Mouse (Mus musculus): Measurements from ENCODE around the gene Msi2. TPM values are rescaled to one million over a fixed set of nuclear protein-coding genes. Genes with fewer than 3 reads are reported as not detected.
A peak's percentile ranks its signal among the peaks of the same experiment; 100 is the strongest.

The Msi2 gene
- polyA plus RNA-seq, 1 experiment from 2014 or later, result 24.5 TPM

DNA sequence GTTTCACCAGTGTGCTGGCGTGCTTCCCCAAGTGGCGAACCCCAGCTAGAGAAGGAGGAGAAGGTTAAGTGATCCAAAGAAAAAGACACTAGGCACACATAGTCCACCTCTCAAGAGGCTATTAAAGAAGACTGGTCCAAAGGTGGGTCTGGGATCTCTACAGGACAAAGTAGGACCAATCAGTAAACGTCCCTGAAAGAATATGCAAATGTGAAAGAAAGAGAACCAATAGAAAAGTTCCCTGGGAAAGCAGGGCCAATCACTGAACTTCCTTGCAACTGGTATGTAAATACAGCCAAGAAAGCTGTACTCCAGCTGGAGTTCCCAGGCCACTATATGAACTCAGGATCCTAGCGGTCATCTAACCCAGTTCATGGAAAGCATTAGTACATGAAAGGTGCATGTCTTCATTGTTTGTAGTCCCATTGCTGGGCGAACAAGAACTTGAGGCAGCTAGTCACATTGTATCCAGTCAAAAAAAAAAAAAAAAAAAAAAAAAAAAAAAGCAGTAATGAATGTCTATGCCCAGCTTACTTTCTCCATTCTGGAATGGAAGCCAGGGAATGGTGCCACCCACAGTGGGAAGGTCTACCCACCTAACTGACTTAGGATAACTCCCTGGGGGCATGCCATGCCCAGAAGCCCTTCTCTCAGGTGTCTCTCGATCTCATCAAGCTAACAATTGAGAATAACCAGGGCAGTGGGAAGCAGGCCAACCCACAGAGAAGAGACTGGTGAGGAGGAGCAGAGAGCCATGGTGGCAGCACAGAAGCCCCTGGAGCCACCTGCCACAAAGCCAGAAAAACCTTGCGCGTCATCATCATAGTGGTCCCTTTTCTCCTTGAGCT lies 87.0 kb downstream of the Msi2 start:
- no peak for DNase-seq (ENCODE audit: low spot score)
- no peak for TF ChIP-seq CTCF (IDR thresholded peaks at IDR 0.05; ENCODE audit: low read depth)
- Histone ChIP-seq H3K4me1 (replicated peaks; ENCODE audit: insufficient read depth, low read length) (peaks cover 33% of the 10 kb centered on the region), H3K9ac (ENCODE audit: low read depth, low read length) (no peak overlapping the region), H3K36me3 (ENCODE audit: insufficient read depth, low read length) (no peaks in the 10 kb centered on the region), H3K27ac (no peak overlapping the region), H3K4me2 (ENCODE audit: low read length) (no peak overlapping the region), H3K27me3 (ENCODE audit: insufficient read depth, low read length) (no peaks in the 10 kb centered on the region), H3K9me3 (replicated peaks; ENCODE audit: low read length) (no peaks in the 10 kb centered on the region), H3K4me3 (replicated peaks; ENCODE audit: low read depth, low read length) (no peak overlapping the region)
- no peak; the same call in 1 of the 2 replicates for ATAC-seq (replicated peaks; ENCODE audit: low FRiP score, low read depth)
- 88% methylated on average over 8 of the region's 8 CpGs for WGBS

DNA sequence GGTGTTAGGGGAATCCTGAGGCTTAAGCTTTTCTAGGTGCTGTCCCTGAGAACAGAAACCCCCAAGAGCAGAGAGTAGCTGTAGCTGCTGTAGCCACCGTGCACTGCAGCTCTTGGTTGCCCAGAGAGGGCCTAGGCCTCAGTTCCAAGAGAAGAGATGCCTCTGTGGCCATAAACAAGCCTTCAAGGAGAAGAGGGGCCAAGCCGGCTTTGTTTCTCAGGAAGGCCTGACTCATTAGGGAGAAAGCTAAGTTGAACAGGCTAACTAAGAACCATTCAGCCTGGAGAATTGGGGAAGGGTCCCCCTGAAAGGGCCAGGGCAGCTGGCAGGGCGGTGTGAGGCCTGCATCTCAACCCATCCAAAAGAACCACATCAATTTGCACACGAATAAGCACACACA lies 88.7 kb downstream of the Msi2 start:
- Histone ChIP-seq H3K4me3 (replicated peaks; ENCODE audit: low read depth, low read length) (no peak overlapping the region), H3K36me3 (ENCODE audit: insufficient read depth, low read length) (no peaks in the 10 kb centered on the region), H3K4me2 (ENCODE audit: low read length) (no peak overlapping the region), H3K27me3 (ENCODE audit: insufficient read depth, low read length) (no peaks in the 10 kb centered on the region), H3K9ac (ENCODE audit: low read depth, low read length) (0 out of 2 replicates have a peak overlapping the region, but pooled peaks have one; percentile 23), H3K27ac (peak overlapping the region; percentile 22; the same call in 1 of the 2 replicates), H3K9me3 (replicated peaks; ENCODE audit: low read length) (no peaks in the 10 kb centered on the region), H3K4me1 (replicated peaks; ENCODE audit: insufficient read depth, low read length) (peaks cover 37% of the 10 kb centered on the region)
- ATAC-seq (replicated peaks; ENCODE audit: low FRiP score, low read depth) (no peak), DNase-seq (ENCODE audit: low spot score) (no peak)
- no peak for TF ChIP-seq CTCF (IDR thresholded peaks at IDR 0.05; ENCODE audit: low read depth)
- WGBS, result 57% methylated on average over 4 of the region's 4 CpGs

DNA sequence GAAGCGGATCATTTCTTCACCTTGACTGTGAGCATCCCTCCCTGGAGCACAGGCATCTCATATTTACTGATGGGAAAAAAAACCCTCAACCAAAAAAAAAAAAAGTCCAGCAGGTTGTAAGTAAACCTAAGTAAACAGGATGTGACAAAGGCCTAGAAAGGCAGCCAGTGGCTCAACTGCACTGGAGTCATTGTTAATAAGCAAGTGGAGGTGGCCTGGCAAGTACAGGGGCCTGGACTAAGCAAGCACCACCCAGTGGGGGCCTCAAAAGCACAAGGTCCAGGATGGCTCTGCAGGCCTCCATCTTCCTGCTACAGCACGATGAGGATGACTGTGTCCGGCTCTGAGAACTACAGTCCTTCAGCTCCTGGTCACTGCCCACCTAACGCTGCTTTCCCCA lies 89.1 kb downstream of the Msi2 start:
- ATAC-seq (replicated peaks; ENCODE audit: low FRiP score, low read depth), result no peak
- no peaks in the 10 kb centered on the region for H3K9me3 ChIP-seq (replicated peaks; ENCODE audit: low read length)
- no peak for TF ChIP-seq CTCF (IDR thresholded peaks at IDR 0.05; ENCODE audit: low read depth)
- H3K4me1 ChIP-seq (replicated peaks; ENCODE audit: insufficient read depth, low read length), result peaks cover 42% of the 10 kb centered on the region
- no peak for DNase-seq (ENCODE audit: low spot score)
- 66% methylated on average over 4 of the region's 4 CpGs for WGBS
- no peak overlapping the region for H3K4me3 ChIP-seq (replicated peaks; ENCODE audit: low read depth, low read length)
- no peak overlapping the region for H3K4me2 ChIP-seq (ENCODE audit: low read length)
- peak overlapping the region; percentile 22; the same call in 1 of the 2 replicates for H3K27ac ChIP-seq
- H3K9ac ChIP-seq (ENCODE audit: low read depth, low read length), result 0 out of 2 replicates have a peak overlapping the region, but pooled peaks have one; percentile 35
- H3K36me3 ChIP-seq (ENCODE audit: insufficient read depth, low read length), result no peaks in the 10 kb centered on the region
- H3K27me3 ChIP-seq (ENCODE audit: insufficient read depth, low read length), result no peaks in the 10 kb centered on the region

DNA sequence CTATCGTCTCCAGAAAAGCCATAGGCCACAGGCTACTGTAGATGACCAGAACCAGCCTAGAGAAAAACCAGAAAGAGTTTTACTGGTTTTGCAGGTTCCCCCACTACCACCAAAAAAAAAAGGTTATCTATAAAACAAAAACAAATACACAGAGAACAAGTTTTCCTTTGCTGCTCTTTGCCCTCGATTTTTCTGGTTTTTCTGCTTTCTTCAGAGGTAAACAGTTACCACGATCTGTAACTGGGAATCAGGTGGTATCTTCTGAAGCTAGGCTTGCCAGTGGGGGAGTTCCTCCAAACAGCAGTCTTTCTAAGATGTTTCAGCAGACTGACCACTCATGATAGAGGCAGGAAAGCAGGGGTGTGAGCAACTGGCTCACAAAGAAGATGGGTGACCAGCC lies 89.6 kb downstream of the Msi2 start:
- Histone ChIP-seq H3K9me3 (replicated peaks; ENCODE audit: low read length) (no peaks in the 10 kb centered on the region), H3K4me3 (replicated peaks; ENCODE audit: low read depth, low read length) (no peak overlapping the region), H3K36me3 (ENCODE audit: insufficient read depth, low read length) (no peaks in the 10 kb centered on the region), H3K4me1 (replicated peaks; ENCODE audit: insufficient read depth, low read length) (peaks cover 46% of the 10 kb centered on the region), H3K27ac (0 out of 2 replicates have a peak overlapping the region, but pooled peaks have one; percentile 15), H3K4me2 (ENCODE audit: low read length) (no peak overlapping the region), H3K9ac (ENCODE audit: low read depth, low read length) (0 out of 2 replicates have a peak overlapping the region, but pooled peaks have one; percentile 35), H3K27me3 (ENCODE audit: insufficient read depth, low read length) (no peaks in the 10 kb centered on the region)
- DNase-seq (ENCODE audit: low spot score) (no peak), ATAC-seq (replicated peaks; ENCODE audit: low FRiP score, low read depth) (no peak)
- no peak for TF ChIP-seq CTCF (IDR thresholded peaks at IDR 0.05; ENCODE audit: low read depth)
- WGBS, result 55% methylated on average over 3 of the region's 3 CpGs

DNA sequence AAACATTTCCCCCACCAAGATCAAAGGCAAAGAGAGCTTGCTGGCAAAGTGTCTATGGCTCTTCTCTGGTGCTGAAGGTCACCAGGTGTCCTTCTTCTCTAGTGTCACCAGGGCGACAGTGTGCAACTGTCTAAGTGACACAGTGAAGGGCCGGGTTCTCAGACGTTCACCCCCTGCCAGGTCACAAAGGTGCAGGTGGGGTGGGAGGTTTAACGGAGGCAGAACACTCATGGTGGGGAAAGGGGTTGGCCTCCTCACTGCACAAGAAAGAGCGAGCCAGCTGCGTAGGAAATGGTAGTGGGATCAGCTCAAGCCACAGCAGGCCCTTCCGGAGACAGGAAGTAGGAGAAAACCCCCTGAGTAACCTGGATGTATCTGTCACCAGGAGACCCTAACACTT lies 91.0 kb downstream of the Msi2 start:
- Histone ChIP-seq H3K4me1 (replicated peaks; ENCODE audit: insufficient read depth, low read length) (peaks cover 57% of the 10 kb centered on the region), H3K27me3 (ENCODE audit: insufficient read depth, low read length) (no peaks in the 10 kb centered on the region), H3K9ac (ENCODE audit: low read depth, low read length) (no peak overlapping the region), H3K9me3 (replicated peaks; ENCODE audit: low read length) (no peaks in the 10 kb centered on the region), H3K4me2 (ENCODE audit: low read length) (no peak overlapping the region), H3K36me3 (ENCODE audit: insufficient read depth, low read length) (no peaks in the 10 kb centered on the region), H3K4me3 (replicated peaks; ENCODE audit: low read depth, low read length) (no peak overlapping the region), H3K27ac (peak overlapping the region; percentile 67)
- ATAC-seq (replicated peaks; ENCODE audit: low FRiP score, low read depth) (no peak), DNase-seq (ENCODE audit: low spot score) (no peak)
- TF ChIP-seq CTCF (IDR thresholded peaks at IDR 0.05; ENCODE audit: low read depth), result no peak
- WGBS, result 33% methylated on average over 7 of the region's 7 CpGs

DNA sequence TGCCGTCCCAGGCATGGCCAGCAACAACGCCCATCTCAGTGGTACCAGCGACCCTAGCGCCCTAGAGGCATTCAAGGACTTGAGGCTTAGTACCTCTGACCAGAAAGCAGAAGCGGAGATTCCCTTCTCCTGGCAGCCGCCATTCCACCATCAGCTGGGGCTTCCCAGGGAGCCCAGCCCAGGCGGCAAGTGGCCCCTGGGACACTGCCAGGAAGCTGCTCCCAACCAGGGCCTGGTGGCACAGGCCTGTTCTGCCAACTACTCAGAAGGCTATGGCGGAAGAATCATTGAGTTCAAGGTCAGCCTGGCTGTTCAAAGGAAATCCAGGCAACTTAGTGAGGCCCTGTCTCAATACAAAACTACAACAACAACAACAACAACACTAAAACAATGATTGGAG lies 91.7 kb downstream of the Msi2 start:
- no peak overlapping the region for H3K4me2 ChIP-seq (ENCODE audit: low read length)
- peaks cover 64% of the 10 kb centered on the region for H3K4me1 ChIP-seq (replicated peaks; ENCODE audit: insufficient read depth, low read length)
- DNase-seq (ENCODE audit: low spot score) (no peak), ATAC-seq (replicated peaks; ENCODE audit: low FRiP score, low read depth) (no peak)
- no peaks in the 10 kb centered on the region for H3K9me3 ChIP-seq (replicated peaks; ENCODE audit: low read length)
- H3K4me3 ChIP-seq (replicated peaks; ENCODE audit: low read depth, low read length), result no peak overlapping the region
- 70% methylated on average over 8 of the region's 8 CpGs for WGBS
- H3K27ac ChIP-seq, result peak overlapping the region; percentile 67
- no peaks in the 10 kb centered on the region for H3K36me3 ChIP-seq (ENCODE audit: insufficient read depth, low read length)
- H3K9ac ChIP-seq (ENCODE audit: low read depth, low read length), result no peak overlapping the region
- TF ChIP-seq CTCF (IDR thresholded peaks at IDR 0.05; ENCODE audit: low read depth), result no peak
- no peaks in the 10 kb centered on the region for H3K27me3 ChIP-seq (ENCODE audit: insufficient read depth, low read length)

All from kidney, postnatal 0 days (tissue).